Mouse (Mus musculus) limb, embryonic 14.5 days (tissue): ENCODE data around the gene B4galt7. TPM values are rescaled to one million over a fixed set of nuclear protein-coding genes. Genes with fewer than 3 reads are reported as not detected.
"Not testable (repeated sequence)": the region's sequence is repeated elsewhere in the genome, so short reads cannot be mapped to it uniquely, and the experiment has no call there.

Experiments used
- ATAC-seq: fragments of 200-750 bp; cut with Nextera tagmentation; 2 replicates; pipeline ENCODE4 v1.8.0; 2017; ENCODE audit warnings: low read depth, moderate number of reproducible peaks, moderate TSS enrichment; ENCODE audit not compliant: low FRiP score
- DNase-seq: peaks from one replicate; pipeline ENCODE4 v3.0.0-alpha.2; 2015; ENCODE audit warnings: low spot score
- H3K27ac ChIP-seq: fragments of 300-500 bp; sonication (generic); replicated peaks from 2 replicates; pipeline ENCODE4 v1.5.1; 2014; ENCODE audit warnings: low read depth, mild to moderate bottlenecking, low read length, moderate library complexity, mixed read lengths
- H3K27me3 ChIP-seq: fragments of 300-500 bp; sonication (generic); 2 replicates; pipeline ENCODE4 v1.6.1; 2014; ENCODE audit warnings: low read length, mixed read lengths; ENCODE audit not compliant: control insufficient read depth, insufficient read depth
- H3K36me3 ChIP-seq: fragments of 300-500 bp; sonication (generic); 2 replicates; pipeline ENCODE4 v1.6.1; 2014; ENCODE audit warnings: mild to moderate bottlenecking, low read length, moderate library complexity, mixed read lengths; ENCODE audit not compliant: control insufficient read depth, insufficient read depth
- H3K4me1 ChIP-seq: fragments of 300-500 bp; sonication (generic); 2 replicates; pipeline ENCODE4 v1.6.1; 2014; ENCODE audit warnings: antibody characterized with exemption, low read length, mixed read lengths; ENCODE audit not compliant: control insufficient read depth, insufficient read depth
- H3K4me2 ChIP-seq: fragments of 300-500 bp; sonication (generic); replicated peaks from 2 replicates; pipeline ENCODE4 v1.6.1; 2014; ENCODE audit warnings: low read depth, mild to moderate bottlenecking, low read length, moderate library complexity; ENCODE audit not compliant: severe bottlenecking
- H3K4me3 ChIP-seq: fragments of 300-500 bp; sonication (generic); replicated peaks from 2 replicates; pipeline ENCODE4 v1.5.1; 2014; ENCODE audit warnings: low read length
- H3K9ac ChIP-seq: fragments of 300-500 bp; sonication (generic); 2 replicates; pipeline ENCODE4 v1.6.1; 2014; ENCODE audit warnings: mild to moderate bottlenecking, low read depth, low read length, moderate library complexity; ENCODE audit not compliant: severe bottlenecking
- H3K9me3 ChIP-seq: fragments of 300-500 bp; sonication (generic); 2 replicates; pipeline ENCODE4 v1.6.1; 2016; ENCODE audit warnings: low read length; ENCODE audit not compliant: control insufficient read depth
- POLR2A ChIP-seq: fragments of 200-500 bp; IDR thresholded peaks from 2 replicates; pipeline ENCODE4 v1.8.0; 2012; ENCODE audit warnings: inconsistent platforms, mild to moderate bottlenecking, moderate library complexity, borderline replicate concordance; ENCODE audit not compliant: insufficient read depth, insufficient read length; ENCODE audit errors: extremely low read depth
- WGBS: fragments of 180-500 bp; shearing (Covaris S2); extraction: QIAGEN DNeasy Blood & Tissue Kit; methylation state at CpG from one replicate; pipeline ENCODE4 v1.1.7; 2014; 5-methylcytosine and 5-hydroxymethylcytosine counted together
- polyA plus RNA-seq, 2 experiments: library from polyadenylated mRNA; depleted of rRNA in 1 of 2; stranded (reverse) in 1 of 2; unstranded in 1 of 2; fragments of >200 nt; fragmentation: Nextera tagmentation in 1 of 2; extraction: Ambion mirVana in 1 of 2; gene quantifications; 2 replicates each; pipeline versions ENCODE4 v1.2.1 to v1.2.3; 2012 to 2014

B4galt7 gene
- polyA plus RNA-seq, 2 experiments: 10.1 to 39.3 TPM

DNA sequence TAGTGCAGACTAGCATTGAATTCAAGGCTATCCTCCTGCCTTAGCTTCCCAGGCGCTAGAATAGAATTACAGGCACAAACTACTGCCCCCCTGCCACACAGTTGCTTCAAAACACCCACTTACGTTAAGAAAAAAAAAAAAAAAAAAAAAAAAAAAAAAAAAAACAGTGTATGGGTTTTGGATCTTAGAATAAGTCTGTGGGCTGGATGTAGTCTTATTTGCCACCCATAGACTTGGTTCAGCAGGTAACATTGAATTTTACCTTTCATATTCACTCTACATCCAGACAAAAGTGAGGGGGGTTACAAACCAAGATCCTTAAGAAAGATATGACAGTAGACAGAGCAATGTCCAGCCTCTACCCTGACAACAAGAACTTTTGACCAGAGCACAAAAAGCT lies 31.7 kb upstream of the B4galt7 start:
- Histone ChIP-seq H3K4me2 (no peak overlapping the region), H3K27me3 (no peaks in the 10 kb centered on the region), H3K9me3 (no peaks in the 10 kb centered on the region), H3K27ac (no peak overlapping the region), H3K9ac (no peak overlapping the region), H3K4me1 (peaks cover 14% of the 10 kb centered on the region), H3K36me3 (peaks cover 29% of the 10 kb centered on the region), H3K4me3 (no peak overlapping the region)
- TF ChIP-seq POLR2A: no peak
- DNase-seq: no peak
- ATAC-seq: no peak
- 84% methylated on average over 2 of the region's 2 CpGs for WGBS

DNA sequence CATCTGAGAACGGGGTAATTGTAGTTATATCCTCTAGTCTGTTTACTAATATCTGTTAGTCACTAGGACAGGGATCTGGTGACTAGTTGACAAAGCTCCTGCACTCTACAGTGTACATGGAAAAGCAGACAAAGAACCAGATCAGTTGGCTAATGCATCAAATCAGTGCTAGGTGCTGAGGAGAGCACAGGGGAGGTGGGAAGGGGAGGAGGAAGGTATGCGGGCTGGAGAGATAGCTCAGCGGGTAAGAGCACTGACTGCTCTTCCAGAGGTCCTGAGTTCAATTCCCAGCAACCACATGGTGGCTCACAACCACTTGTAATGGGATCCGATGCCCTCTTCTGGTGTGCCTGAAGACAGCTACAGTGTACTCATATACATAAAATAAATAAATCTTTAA lies 31.2 kb upstream of the B4galt7 start:
- 92% methylated on average over 4 of the region's 4 CpGs for WGBS
- DNase-seq, H3K27ac ChIP-seq, H3K4me2 ChIP-seq, H3K27me3 ChIP-seq, H3K9me3 ChIP-seq, H3K9ac ChIP-seq, ATAC-seq, H3K4me3 ChIP-seq: not testable (repeated sequence)
- H3K4me1 ChIP-seq: peaks cover 14% of the 10 kb centered on the region
- peaks cover 29% of the 10 kb centered on the region for H3K36me3 ChIP-seq

DNA sequence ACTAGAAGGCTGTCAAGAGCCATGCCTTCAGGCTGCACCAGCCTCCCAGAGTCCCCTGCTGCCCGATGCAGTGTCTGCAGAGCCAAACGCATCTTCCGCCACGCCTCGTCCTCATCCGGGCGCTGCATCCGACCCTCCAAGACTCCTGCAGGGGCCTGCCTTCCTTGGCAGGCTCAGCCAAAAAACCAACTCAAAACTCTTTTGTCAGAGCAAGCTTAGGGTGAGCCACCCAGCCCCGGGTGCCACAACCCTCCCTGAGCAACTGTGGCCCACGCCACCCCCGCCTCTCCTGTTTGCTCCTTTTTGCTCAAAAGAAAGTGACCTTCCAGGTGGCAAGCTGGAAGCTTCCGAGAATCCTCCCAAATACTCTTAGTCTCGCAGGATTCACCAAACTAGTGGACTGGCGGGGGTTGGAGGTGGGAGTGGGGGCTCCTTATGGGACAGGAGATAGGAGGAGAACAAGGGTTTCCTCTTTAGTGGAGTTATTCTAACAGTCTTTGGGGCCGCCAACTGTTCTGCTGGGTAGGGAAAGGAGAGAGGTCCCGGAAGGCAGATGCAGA lies 29.9 kb upstream of the B4galt7 start:
- Histone ChIP-seq H3K27ac (peak overlapping the region; percentile 94), H3K4me1 (peaks cover 14% of the 10 kb centered on the region), H3K9ac (peak overlapping the region; percentile 92), H3K36me3 (peaks cover 26% of the 10 kb centered on the region), H3K4me3 (peak overlapping the region; percentile 92), H3K4me2 (peak overlapping the region; percentile 92), H3K9me3 (no peaks in the 10 kb centered on the region), H3K27me3 (no peaks in the 10 kb centered on the region)
- DNase-seq (no peak), ATAC-seq (no peak; the same call in 1 of the 2 replicates)
- 7% methylated on average over 16 of the region's 16 CpGs for WGBS
- TF ChIP-seq POLR2A: no peak

DNA sequence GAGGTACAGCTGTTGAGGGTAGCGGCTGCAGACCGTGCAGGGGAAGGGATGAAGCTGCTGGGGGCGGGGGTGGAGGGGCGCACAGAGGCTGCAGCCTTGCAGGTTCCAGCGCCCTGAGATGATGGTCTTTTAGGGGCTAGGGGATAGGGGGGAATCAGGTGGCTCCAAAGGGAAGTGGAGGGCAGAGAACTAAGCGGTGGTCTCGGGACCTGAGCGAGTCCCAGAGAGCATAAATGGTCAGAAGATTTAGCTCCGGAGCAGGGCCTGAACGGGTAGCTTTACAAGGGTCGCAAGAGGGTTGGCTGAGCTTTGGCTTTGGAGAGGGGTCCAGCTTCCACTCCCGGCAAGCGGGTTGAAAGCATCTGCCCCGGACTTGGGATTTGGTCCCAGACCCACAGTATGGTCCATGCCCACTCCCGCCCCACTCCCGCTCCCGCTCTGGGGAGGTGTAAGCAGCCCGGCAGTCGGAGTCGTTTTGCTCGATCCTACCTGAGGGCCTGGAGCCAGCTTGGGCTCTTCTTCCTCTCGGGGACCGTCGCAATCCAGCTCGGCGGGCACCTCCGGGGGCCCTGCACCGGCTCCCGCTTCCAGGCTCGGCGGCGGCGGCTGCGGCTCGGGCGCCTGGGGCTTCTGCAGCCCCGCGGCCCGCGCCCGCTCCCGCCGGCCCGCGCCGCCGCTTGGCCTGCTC lies 29.3 kb upstream of the B4galt7 start:
- H3K4me3 ChIP-seq: peak overlapping the region; percentile 92
- DNase-seq (peak; percentile 16), ATAC-seq (peak; percentile 64)
- peak overlapping the region; percentile 92 for H3K9ac ChIP-seq
- peaks cover 26% of the 10 kb centered on the region for H3K36me3 ChIP-seq
- no peaks in the 10 kb centered on the region for H3K27me3 ChIP-seq
- peak overlapping the region; percentile 94 for H3K27ac ChIP-seq
- H3K9me3 ChIP-seq: no peaks in the 10 kb centered on the region
- WGBS: 1% methylated on average over 27 of the region's 47 CpGs
- H3K4me1 ChIP-seq: peaks cover 14% of the 10 kb centered on the region
- H3K4me2 ChIP-seq: peak overlapping the region; percentile 92
- TF ChIP-seq POLR2A: no peak

DNA sequence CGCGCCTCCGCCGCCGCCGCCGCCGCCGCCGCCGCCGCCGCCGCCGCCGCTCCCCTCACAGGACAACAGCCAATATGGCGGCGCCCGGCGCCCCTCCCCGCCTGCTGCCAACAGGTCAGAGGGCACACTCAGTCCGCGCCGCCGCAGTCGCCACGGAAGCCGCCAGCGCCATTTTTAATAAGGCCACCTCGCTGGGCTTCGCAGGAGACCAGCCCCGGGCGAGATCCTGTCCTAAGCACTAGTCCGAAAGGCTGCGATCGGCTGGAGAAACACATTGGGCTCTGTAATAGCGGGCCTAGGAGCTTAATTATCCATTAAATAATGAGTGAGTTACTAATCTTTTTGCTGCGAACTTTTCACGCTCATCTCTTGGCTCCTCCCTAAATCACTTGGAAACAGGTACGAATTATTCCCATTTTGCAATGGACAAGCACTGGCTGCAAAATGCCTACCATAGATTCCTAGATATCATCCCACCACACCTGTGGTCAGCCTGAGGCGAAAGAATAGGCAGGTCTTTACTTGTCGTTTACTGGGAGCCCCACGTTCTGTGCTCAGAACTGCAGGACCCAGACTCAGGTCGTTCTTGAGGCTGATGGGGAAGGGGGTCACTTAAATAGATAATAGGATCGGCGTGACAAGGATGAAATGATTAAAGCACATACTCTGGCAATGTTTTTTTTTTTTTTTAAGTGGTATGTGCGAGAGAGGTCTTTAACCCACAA lies 28.5 kb upstream of the B4galt7 start, which contains the start of gene Fam193b:
TSS of gene Fam193b (minus strand) at position 94 of the 725 bp plus-strand sequence.
- H3K9ac ChIP-seq: peak within 1 kb of the TSS; percentile 92
- H3K4me3 ChIP-seq: peak within 1 kb of the TSS; percentile 92
- DNase-seq (peak; percentile 92), ATAC-seq (peak; percentile 92)
- no peaks in the 10 kb centered on the region for H3K9me3 ChIP-seq
- peak within 1 kb of the TSS; percentile 94 for H3K27ac ChIP-seq
- peaks cover 14% of the 10 kb centered on the region for H3K4me1 ChIP-seq
- no peak for TF ChIP-seq POLR2A
- 4% methylated on average over 26 of the region's 47 CpGs for WGBS
- peaks cover 24% of the 10 kb centered on the region for H3K36me3 ChIP-seq
- H3K4me2 ChIP-seq: peak within 1 kb of the TSS; percentile 92
- no peaks in the 10 kb centered on the region for H3K27me3 ChIP-seq
